ENCODE assay signal across 8 mouse cellular contexts in genomic region chr1:69688961-69689360, GRCm38 (mm10). TPM values are rescaled to one million over a fixed set of nuclear protein-coding genes. Genes with fewer than 3 reads are reported as not detected.
DNase-seq lines count a peak whose midpoint lies in the region; ATAC-seq and TF ChIP-seq lines count a peak whose summit lies in the region.

No protein-coding gene starts in this region.

- H3K36me3 ChIP-seq in embryonic facial prominence, embryonic 15.5 days = no peaks in the 10 kb centered on the region
- H3K36me3 ChIP-seq in liver, embryonic 14.5 days (replicated peaks; ENCODE audit: control insufficient read depth, insufficient read depth, low read depth) = no peaks in the 10 kb centered on the region

- DNase-seq in ES-CJ7 (ENCODE audit: low read depth, low spot score) = peak; percentile 89
- peak; percentile 72 to 76 for DNase-seq in heart, postnatal 10 days
- peak; percentile 73 for DNase-seq in kidney, postnatal 25 days
- peak; percentile 45 to 56 (median 53) for DNase-seq in liver, embryonic 14.5 days (ENCODE audit: low read depth in 3 of 3, low spot score in 3 of 3)
- peak; percentile 58 to 73 for DNase-seq in natural killer cell, adult 2 months (ENCODE audit: low spot score in 2 of 2)
- DNase-seq in thymus, postnatal 36 days = peak; percentile 55 to 56

- H3K9ac ChIP-seq in embryonic facial prominence, embryonic 15.5 days = no peak overlapping the region
- H3K9ac ChIP-seq in liver, embryonic 14.5 days (replicated peaks) = no peak overlapping the region

- no peak overlapping the region for H3K4me3 ChIP-seq in bone marrow, adult 2 months (replicated peaks; ENCODE audit: control insufficient read depth, low read depth, low read length)
- no peak overlapping the region for H3K4me3 ChIP-seq in embryonic facial prominence, embryonic 15.5 days (replicated peaks)
- peak overlapping the region in 1 of 2 experiments; percentile 16; a peak in 1 of 4 replicates for H3K4me3 ChIP-seq in liver, embryonic 14.5 days (ENCODE audit: insufficient read depth in 1 of 2, low read depth in 2 of 2, low read length in 2 of 2)

- intact Hi-C loops in heart, postnatal 10 days (cut with DNase I) = loop anchor here (1.0 to 5.0 kb wide), 2 partner anchors 358 to 447 kb away; no protein-coding TSS in a partner anchor

- H3K27me3 ChIP-seq in embryonic facial prominence, embryonic 15.5 days = no peaks in the 10 kb centered on the region
- H3K27me3 ChIP-seq in liver, embryonic 14.5 days (ENCODE audit: control insufficient read depth, insufficient read depth, low read length) = peaks cover 3% of the 10 kb centered on the region

- no peaks in the 10 kb centered on the region; the same call in 1 of the 2 replicates for H3K4me1 ChIP-seq in bone marrow, adult 2 months (ENCODE audit: control insufficient read depth, insufficient read depth, low read length)
- H3K4me1 ChIP-seq in embryonic facial prominence, embryonic 15.5 days = 0 out of 2 replicates have a peak, but pooled peaks cover 3% of the 10 kb centered on the region
- peaks cover 2 to 12% of the 10 kb centered on the region in 2 experiments; a peak in 3 of 4 replicates for H3K4me1 ChIP-seq in liver, embryonic 14.5 days (replicated peaks; ENCODE audit: control insufficient read depth in 2 of 2, insufficient read depth in 2 of 2, low read length in 1 of 2)

- peak; percentile 78 for TF ChIP-seq CTCF in bone marrow, adult 2 months (IDR thresholded peaks at IDR 0.05; ENCODE audit: control insufficient read depth, insufficient read depth, low read length)
- TF ChIP-seq CTCF in liver, embryonic 14.5 days (IDR thresholded peaks at IDR 0.05; ENCODE audit: low read depth) = peak; percentile 82

- TF ChIP-seq EP300 in liver, embryonic 14.5 days (IDR thresholded peaks at IDR 0.05; ENCODE audit: low read depth) = no peak

- 0% methylated on average over 5 of the region's 5 CpGs for WGBS in bone marrow, adult 2 months
- under 1% methylated on average over 5 of the region's 5 CpGs for WGBS in embryonic facial prominence, embryonic 15.5 days
- under 1% methylated on average over 5 of the region's 5 CpGs for WGBS in liver, embryonic 14.5 days (ENCODE audit: insufficient replicate concordance)

- H3K9me3 ChIP-seq in embryonic facial prominence, embryonic 15.5 days (replicated peaks) = no peaks in the 10 kb centered on the region
- H3K9me3 ChIP-seq in liver, embryonic 14.5 days (ENCODE audit: control insufficient read depth, low read length) = no peaks in the 10 kb centered on the region

- no peak overlapping the region for H3K27ac ChIP-seq in bone marrow, adult 2 months (ENCODE audit: control insufficient read depth, insufficient read depth, low read depth, low read length, poor library complexity)
- no peak overlapping the region for H3K27ac ChIP-seq in embryonic facial prominence, embryonic 15.5 days (replicated peaks)
- H3K27ac ChIP-seq in liver, embryonic 14.5 days = no peak overlapping the region

- ATAC-seq in embryonic facial prominence, embryonic 15.5 days (ENCODE audit: insufficient number of reproducible peaks, low FRiP score, low TSS enrichment, low read depth) = no peak
- ATAC-seq in liver, embryonic 14.5 days (ENCODE audit: insufficient read depth) = peak; percentile 30; the same call in 1 of the 2 replicates

- peak overlapping the region; percentile 26 for H3K4me2 ChIP-seq in embryonic facial prominence, embryonic 15.5 days (replicated peaks)
- peak overlapping the region; percentile 51 for H3K4me2 ChIP-seq in liver, embryonic 14.5 days (ENCODE audit: low read depth)

- no peak for TF ChIP-seq POLR2A in bone marrow, adult 2 months (IDR thresholded peaks at IDR 0.05; ENCODE audit: borderline replicate concordance, control insufficient read depth, low read depth, low read length)

RNA-seq across cellular contexts. Expression of gene Ikzf2, which starts 1.9 kb away (rescaled TPM):
- 0.92 and 1.4 TPM in 2 replicates for polyA plus RNA-seq in bone marrow, adult 2 months (2011; ENCODE audit: insufficient read depth, insufficient read length, low replicate concordance, missing spikeins)
- polyA plus RNA-seq in embryonic facial prominence, embryonic 15.5 days (2015; fragmentation: Nextera tagmentation; extraction: Ambion mirVana) = 5.4 and 5.6 TPM in 2 replicates
- total RNA-seq in heart, postnatal 10 days (2021) = 1 to 10 TPM; 2.8 to 5.4 TPM
- 0.18 and 0.30 TPM in 2 replicates for polyA plus RNA-seq in liver, embryonic 14.5 days (2012; rRNA removed)
- polyA plus RNA-seq in liver, embryonic 14.5 days (2014; fragmentation: Nextera tagmentation; extraction: Ambion mirVana) = 0.19 and 0.24 TPM in 2 replicates
